Mouse (Mus musculus): ENCODE data around the gene Klb. TPM values are rescaled to one million over a fixed set of nuclear protein-coding genes. Genes with fewer than 3 reads are reported as not detected.

Klb gene
- polyA plus RNA-seq, 1 experiment from 2014 or later, result 0.15 TPM

DNA sequence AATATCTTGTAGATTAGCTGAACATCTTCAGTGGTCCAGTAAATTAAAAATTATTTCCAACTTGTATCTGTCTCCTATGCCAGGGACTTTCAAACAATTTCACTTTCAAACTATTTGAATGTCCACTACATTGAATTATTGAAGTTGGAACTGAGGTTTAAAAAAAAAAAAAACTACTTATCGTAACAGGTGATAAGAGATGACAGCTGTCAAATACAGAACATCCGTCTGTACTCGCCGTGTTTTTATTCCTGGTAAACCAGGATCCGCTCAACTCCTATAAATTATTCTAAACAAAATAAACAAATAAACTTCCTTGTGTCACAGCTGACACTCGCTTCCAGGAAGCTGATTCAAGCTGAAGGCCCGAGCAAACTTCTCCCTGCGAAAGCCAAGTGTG is 13.3 kb upstream of the Klb start:
- Histone ChIP-seq H3K27me3 (replicated peaks) (no peaks in the 10 kb centered on the region), H3K9me3 (replicated peaks) (0 out of 2 replicates have a peak, but pooled peaks cover 2% of the 10 kb centered on the region), H3K4me3 (peak overlapping the region; percentile 100), H3K36me3 (peaks cover 10% of the 10 kb centered on the region), H3K4me2 (peak overlapping the region; percentile 94), H3K4me1 (replicated peaks) (0 out of 2 replicates have a peak, but pooled peaks cover 7% of the 10 kb centered on the region), H3K27ac (ENCODE audit: poor library complexity, severe bottlenecking) (peak overlapping the region; percentile 89), H3K9ac (peak overlapping the region; percentile 97)
- no peak for ATAC-seq (ENCODE audit: insufficient number of reproducible peaks, low FRiP score)
- WGBS, result 1% methylated on average over 8 of the region's 8 CpGs

DNA sequence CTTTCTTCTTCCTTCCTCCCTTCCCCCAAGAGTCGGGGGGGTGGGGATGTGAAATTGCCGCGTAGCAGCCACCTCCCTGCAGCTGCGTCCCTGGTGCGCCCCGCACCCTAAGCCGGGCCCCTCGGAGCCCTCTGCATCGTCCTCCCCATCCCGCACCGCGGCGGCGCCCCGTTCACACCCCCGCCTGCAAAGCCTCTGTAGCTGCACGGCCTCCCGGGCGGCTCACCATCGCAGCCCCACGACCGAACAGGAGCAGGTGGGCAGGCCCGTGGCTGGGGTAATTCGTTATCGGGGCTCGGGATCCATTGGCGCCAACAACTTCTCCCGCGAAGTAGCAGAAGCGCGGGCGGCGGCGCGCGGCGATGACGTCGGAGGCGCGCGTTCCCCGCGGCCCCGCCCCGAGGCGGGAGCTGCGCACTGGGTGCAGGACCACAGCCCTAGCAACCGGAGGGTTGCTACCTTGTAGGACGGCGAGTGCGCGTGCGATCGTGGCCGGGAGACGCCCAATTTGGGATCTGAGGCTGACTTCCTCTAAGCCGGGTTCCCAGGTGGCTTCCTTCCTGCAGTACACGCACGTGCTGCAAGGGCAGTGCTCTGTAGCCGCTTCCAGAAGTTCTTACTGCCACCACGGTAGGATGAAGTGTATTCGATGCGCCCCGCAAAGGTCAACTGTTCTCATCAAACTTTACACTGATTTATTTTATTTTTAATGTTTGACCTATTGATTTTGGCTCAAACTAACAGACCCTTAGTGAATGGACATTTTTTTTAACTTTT is 12.6 kb upstream of the Klb start, which contains the start of gene Rfc1:
TSS of gene Rfc1 (minus strand) at position 373 of the 777 bp plus-strand sequence.
- Histone ChIP-seq H3K9ac (peak within 1 kb of the TSS; percentile 97), H3K9me3 (replicated peaks) (0 out of 2 replicates have a peak, but pooled peaks cover 2% of the 10 kb centered on the region), H3K27me3 (replicated peaks) (no peaks in the 10 kb centered on the region), H3K27ac (ENCODE audit: poor library complexity, severe bottlenecking) (peak within 1 kb of the TSS; percentile 89), H3K4me1 (replicated peaks) (0 out of 2 replicates have a peak, but pooled peaks cover 7% of the 10 kb centered on the region), H3K4me2 (peak within 1 kb of the TSS; percentile 94), H3K4me3 (peak within 1 kb of the TSS; percentile 100), H3K36me3 (peaks cover 10% of the 10 kb centered on the region)
- under 1% methylated on average over 65 of the region's 65 CpGs for WGBS
- ATAC-seq (ENCODE audit: insufficient number of reproducible peaks, low FRiP score), result peak; percentile 95

DNA sequence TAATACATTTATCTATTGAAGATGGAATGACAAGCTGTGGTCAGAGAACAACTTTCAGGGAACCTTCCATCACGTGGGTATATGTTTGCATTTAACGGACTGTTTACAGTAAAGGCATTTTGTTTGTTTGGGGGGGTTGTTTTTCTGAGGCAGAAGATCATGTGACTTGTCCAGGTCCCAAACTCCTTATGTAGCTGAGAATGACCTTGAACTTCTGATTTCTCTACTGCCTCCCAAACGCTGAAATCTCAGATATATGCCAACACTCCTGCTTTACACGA is 12.1 kb upstream of the Klb start:
- Histone ChIP-seq H3K27me3 (replicated peaks) (no peaks in the 10 kb centered on the region), H3K9ac (no peak overlapping the region), H3K4me1 (replicated peaks) (0 out of 2 replicates have a peak, but pooled peaks cover 7% of the 10 kb centered on the region), H3K9me3 (replicated peaks) (0 out of 2 replicates have a peak, but pooled peaks cover 2% of the 10 kb centered on the region), H3K27ac (ENCODE audit: poor library complexity, severe bottlenecking) (no peak overlapping the region), H3K36me3 (peaks cover 10% of the 10 kb centered on the region), H3K4me2 (peak overlapping the region; percentile 94), H3K4me3 (peak overlapping the region; percentile 100)
- 24% methylated on average over 4 of the region's 4 CpGs for WGBS
- ATAC-seq (ENCODE audit: insufficient number of reproducible peaks, low FRiP score), result no peak

- no peak overlapping the region for H3K4me2 ChIP-seq
- WGBS, result 79% methylated on average over 6 of the region's 6 CpGs
Measured at GRCm38 (mm10) chr5:65338394-65338793, 9.7 kb upstream of the Klb start.

DNA sequence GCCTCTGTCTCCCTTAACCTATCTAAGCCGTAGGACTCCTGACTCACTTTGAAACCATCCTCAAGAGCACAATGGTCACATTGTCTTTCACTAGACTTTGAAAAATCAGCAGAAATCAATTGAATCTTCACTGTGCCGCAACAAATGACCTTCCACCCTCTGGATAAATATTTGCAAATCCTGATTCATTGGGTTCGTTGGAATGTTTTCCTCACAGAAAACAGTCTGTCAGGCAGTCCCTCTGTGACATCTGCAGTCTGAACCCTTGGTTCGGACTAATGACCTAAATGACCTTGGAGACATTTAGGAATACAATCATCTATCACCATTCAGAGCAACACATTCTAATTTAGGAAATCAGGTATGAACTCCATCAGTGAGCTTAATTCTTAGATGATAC is 7.9 kb upstream of the Klb start:
- ATAC-seq (ENCODE audit: insufficient number of reproducible peaks, low FRiP score), result no peak
- Histone ChIP-seq H3K27me3 (replicated peaks) (no peaks in the 10 kb centered on the region), H3K36me3 (no peaks in the 10 kb centered on the region), H3K9ac (no peak overlapping the region), H3K4me3 (no peak overlapping the region), H3K27ac (ENCODE audit: poor library complexity, severe bottlenecking) (no peak overlapping the region), H3K4me1 (replicated peaks) (0 out of 2 replicates have a peak, but pooled peaks cover 4% of the 10 kb centered on the region), H3K4me2 (no peak overlapping the region), H3K9me3 (replicated peaks) (no peaks in the 10 kb centered on the region)
- WGBS, result 56% methylated on average over 4 of the region's 4 CpGs

More at GRCm38 (mm10) chr5:65338394-65338793, 9.7 kb upstream of the Klb start:
- Histone ChIP-seq H3K4me1 (replicated peaks) (0 out of 2 replicates have a peak, but pooled peaks cover 7% of the 10 kb centered on the region), H3K9me3 (replicated peaks) (no peaks in the 10 kb centered on the region), H3K27me3 (replicated peaks) (no peaks in the 10 kb centered on the region), H3K27ac (ENCODE audit: poor library complexity, severe bottlenecking) (no peak overlapping the region), H3K36me3 (no peaks in the 10 kb centered on the region), H3K4me3 (no peak overlapping the region), H3K9ac (no peak overlapping the region)
- no peak for ATAC-seq (ENCODE audit: insufficient number of reproducible peaks, low FRiP score)

DNA sequence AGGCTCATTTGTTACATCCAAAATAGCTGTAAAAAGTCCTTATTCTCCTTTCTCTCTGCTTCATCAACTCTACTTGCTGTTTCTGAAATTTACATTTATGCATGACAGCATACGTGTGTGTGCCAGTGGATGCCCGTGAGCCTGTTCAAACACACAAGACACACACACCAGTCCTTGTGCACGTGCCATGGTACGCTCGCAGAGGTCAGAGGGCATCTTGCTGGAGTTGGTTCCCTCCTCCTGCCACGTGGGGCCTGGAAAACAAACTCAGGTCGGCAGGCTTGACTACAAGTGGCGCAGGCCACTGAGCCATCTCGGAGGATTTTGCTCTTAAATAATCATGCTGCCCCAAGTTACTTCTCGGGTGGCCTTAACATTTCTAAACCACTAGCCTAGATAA is 2.4 kb downstream of the Klb start:
- ATAC-seq (ENCODE audit: insufficient number of reproducible peaks, low FRiP score), result no peak
- 70% methylated on average over 10 of the region's 10 CpGs for WGBS
- Histone ChIP-seq H3K9ac (no peak overlapping the region), H3K4me1 (replicated peaks) (no peaks in the 10 kb centered on the region), H3K4me3 (no peak overlapping the region), H3K27me3 (replicated peaks) (no peaks in the 10 kb centered on the region), H3K4me2 (no peak overlapping the region), H3K27ac (ENCODE audit: poor library complexity, severe bottlenecking) (no peak overlapping the region), H3K36me3 (no peaks in the 10 kb centered on the region), H3K9me3 (replicated peaks) (0 out of 2 replicates have a peak, but pooled peaks cover 5% of the 10 kb centered on the region)

GRCm38 (mm10) chr5:65354097-65354496 is 6.0 kb downstream of the Klb start:
- Histone ChIP-seq H3K4me1 (replicated peaks) (no peaks in the 10 kb centered on the region), H3K27me3 (replicated peaks) (no peaks in the 10 kb centered on the region), H3K9me3 (replicated peaks) (0 out of 2 replicates have a peak, but pooled peaks cover 5% of the 10 kb centered on the region), H3K9ac (no peak overlapping the region), H3K4me2 (no peak overlapping the region), H3K4me3 (no peak overlapping the region), H3K36me3 (no peaks in the 10 kb centered on the region), H3K27ac (ENCODE audit: poor library complexity, severe bottlenecking) (no peak overlapping the region)
- WGBS, result 71% methylated on average over 3 of the region's 3 CpGs
- ATAC-seq (ENCODE audit: insufficient number of reproducible peaks, low FRiP score), result no peak

GRCm38 (mm10) chr5:65354985-65355384 is 6.9 kb downstream of the Klb start:
- Histone ChIP-seq H3K36me3 (no peaks in the 10 kb centered on the region), H3K4me2 (no peak overlapping the region), H3K27ac (ENCODE audit: poor library complexity, severe bottlenecking) (no peak overlapping the region), H3K4me1 (replicated peaks) (no peaks in the 10 kb centered on the region), H3K9ac (no peak overlapping the region), H3K9me3 (replicated peaks) (0 out of 2 replicates have a peak, but pooled peaks cover 5% of the 10 kb centered on the region), H3K4me3 (no peak overlapping the region), H3K27me3 (replicated peaks) (no peaks in the 10 kb centered on the region)
- no peak for ATAC-seq (ENCODE audit: insufficient number of reproducible peaks, low FRiP score)
- WGBS, result 73% methylated on average over 5 of the region's 5 CpGs

DNA sequence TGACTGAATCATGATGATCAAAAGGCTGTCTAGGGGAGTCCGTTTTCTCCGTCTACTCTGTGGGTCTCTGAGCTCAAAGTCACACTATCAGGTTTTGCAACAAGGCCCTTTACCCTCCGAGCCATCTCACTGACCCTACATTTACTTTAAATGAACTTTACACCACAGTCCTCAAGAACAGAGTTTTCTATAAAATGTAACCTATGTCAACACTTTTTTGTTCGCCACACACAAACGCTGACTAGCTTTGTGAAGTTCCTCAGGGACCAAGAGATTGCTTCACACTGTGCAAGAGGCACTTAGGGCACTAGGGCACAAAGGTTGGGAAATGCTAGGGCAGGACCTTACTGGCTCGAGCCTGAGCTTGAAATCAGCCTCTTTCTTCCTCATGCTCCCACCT is 8.7 kb downstream of the Klb start:
- 0 out of 2 replicates have a peak, but pooled peaks cover 5% of the 10 kb centered on the region for H3K9me3 ChIP-seq (replicated peaks)
- H3K27me3 ChIP-seq (replicated peaks), result no peaks in the 10 kb centered on the region
- WGBS, result 82% methylated on average over 6 of the region's 6 CpGs
- no peak overlapping the region for H3K4me2 ChIP-seq
- no peak overlapping the region for H3K4me3 ChIP-seq
- H3K9ac ChIP-seq, result no peak overlapping the region
- no peak overlapping the region for H3K27ac ChIP-seq (ENCODE audit: poor library complexity, severe bottlenecking)
- no peaks in the 10 kb centered on the region for H3K4me1 ChIP-seq (replicated peaks)
- no peak for ATAC-seq (ENCODE audit: insufficient number of reproducible peaks, low FRiP score)
- no peaks in the 10 kb centered on the region for H3K36me3 ChIP-seq

- Histone ChIP-seq H3K4me3 (no peak overlapping the region), H3K9me3 (replicated peaks) (0 out of 2 replicates have a peak, but pooled peaks cover 5% of the 10 kb centered on the region), H3K4me1 (replicated peaks) (no peaks in the 10 kb centered on the region), H3K9ac (no peak overlapping the region), H3K27me3 (replicated peaks) (no peaks in the 10 kb centered on the region), H3K27ac (ENCODE audit: poor library complexity, severe bottlenecking) (no peak overlapping the region), H3K36me3 (no peaks in the 10 kb centered on the region), H3K4me2 (no peak overlapping the region)
- ATAC-seq (ENCODE audit: insufficient number of reproducible peaks, low FRiP score), result no peak
- 77% methylated on average over 3 of the region's 3 CpGs for WGBS
Measured at GRCm38 (mm10) chr5:65357771-65358170, 9.7 kb downstream of the Klb start.

DNA sequence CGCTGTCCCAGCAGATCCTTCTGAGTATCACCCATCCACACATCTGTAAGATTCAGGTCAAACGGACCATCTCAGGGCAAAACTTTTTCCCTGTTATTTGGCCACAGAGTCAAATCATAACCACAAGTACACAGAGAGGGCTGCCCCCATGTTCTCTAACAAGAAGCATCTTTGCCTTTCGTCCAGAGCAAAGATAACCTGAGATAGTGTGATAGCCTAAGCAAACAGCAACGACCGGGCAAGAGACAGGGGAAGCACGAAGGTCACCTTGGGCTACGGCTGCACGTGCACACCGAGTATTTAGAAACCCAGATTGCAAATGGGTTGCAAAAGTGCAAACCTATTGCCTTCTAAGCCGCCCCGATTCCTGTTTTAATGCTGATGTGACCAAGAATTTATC is 19.7 kb downstream of the Klb start:
- Histone ChIP-seq H3K36me3 (no peaks in the 10 kb centered on the region), H3K9ac (no peak overlapping the region), H3K27me3 (replicated peaks) (no peaks in the 10 kb centered on the region), H3K4me2 (no peak overlapping the region), H3K9me3 (replicated peaks) (no peaks in the 10 kb centered on the region), H3K4me1 (replicated peaks) (no peaks in the 10 kb centered on the region), H3K27ac (ENCODE audit: poor library complexity, severe bottlenecking) (no peak overlapping the region), H3K4me3 (no peak overlapping the region)
- WGBS, result 66% methylated on average over 11 of the region's 11 CpGs
- ATAC-seq (ENCODE audit: insufficient number of reproducible peaks, low FRiP score), result no peak

All from heart, embryonic 12.5 days (tissue).